Mouse (Mus musculus): ENCODE results near the gene Phlpp2.

GRCm38 (mm10) chr8:109895355-109895754 is 27.0 kb downstream of the Phlpp2 start:
- TF ChIP-seq POLR2A (IDR thresholded peaks at IDR 0.05; ENCODE audit: low read depth, low read length) (no peak), CTCF (IDR thresholded peaks at IDR 0.05; ENCODE audit: borderline replicate concordance, insufficient read depth, low read length) (no peak)
